Mouse (Mus musculus) activated CD4-positive, CD25-positive, alpha-beta regulatory T cell (primary cell): Measurements from ENCODE around the gene Olfr518. TPM values are rescaled to one million over a fixed set of nuclear protein-coding genes. Genes with fewer than 3 reads are reported as not detected.

Experiments
- polyA plus RNA-seq, 2 experiments: library from polyadenylated mRNA; unstranded; fragments of 100-300 nt; shearing (Covaris generic); gene quantifications; one replicate each; pipeline ENCODE4 v1.2.1; 2017

Gene Olfr518
- polyA plus RNA-seq = under 1 TPM in 1 of 2 experiments, not detected in 1; 0.41 TPM

GRCm38 (mm10) chr7:108884906-108885305, at the start of gene Olfr518:
Gene Olfr518 (minus strand): TSS chr7:108885006.

GRCm38 (mm10) chr7:108933794-108934731, 49.3 kb upstream of the Olfr518 start, which contains the start of gene Eif3f:
Gene Eif3f (plus strand): TSS chr7:108934417.

DNA sequence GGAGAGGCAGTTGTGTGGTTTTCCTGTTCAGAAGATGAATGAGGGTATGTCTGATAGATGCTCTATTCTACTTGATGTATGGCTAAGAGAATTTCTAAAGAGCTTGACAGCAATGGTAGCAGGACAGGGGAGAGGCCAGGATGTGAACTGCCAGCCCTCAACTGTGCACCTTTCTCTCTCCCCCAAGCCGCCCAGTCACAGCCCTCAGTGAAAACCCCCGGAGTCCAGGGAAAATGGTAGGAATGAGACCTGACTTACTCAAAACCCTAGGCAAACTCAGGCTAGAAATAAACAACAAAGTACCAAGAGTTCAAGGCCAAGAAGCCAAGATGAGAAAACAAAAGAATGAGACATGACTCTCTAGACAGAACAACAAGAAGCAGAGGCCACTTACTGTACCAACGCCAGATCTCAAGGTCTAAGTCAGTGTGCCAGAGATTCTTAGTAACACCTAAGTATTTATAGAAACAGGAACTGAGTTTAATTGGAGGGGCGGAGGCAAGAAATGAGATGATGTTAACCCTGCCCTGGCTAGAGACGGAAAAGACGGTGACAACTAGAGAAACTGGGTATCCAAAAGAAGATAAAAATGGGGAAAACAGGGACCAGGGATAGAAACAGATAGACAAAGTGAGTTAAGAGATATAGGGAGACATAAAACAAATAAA, 45.1 kb upstream of the Olfr518 start, which contains the start of gene Nlrp10:
Nlrp10 (minus strand) TSS at position 453 of the 668 bp plus-strand sequence.

DNA sequence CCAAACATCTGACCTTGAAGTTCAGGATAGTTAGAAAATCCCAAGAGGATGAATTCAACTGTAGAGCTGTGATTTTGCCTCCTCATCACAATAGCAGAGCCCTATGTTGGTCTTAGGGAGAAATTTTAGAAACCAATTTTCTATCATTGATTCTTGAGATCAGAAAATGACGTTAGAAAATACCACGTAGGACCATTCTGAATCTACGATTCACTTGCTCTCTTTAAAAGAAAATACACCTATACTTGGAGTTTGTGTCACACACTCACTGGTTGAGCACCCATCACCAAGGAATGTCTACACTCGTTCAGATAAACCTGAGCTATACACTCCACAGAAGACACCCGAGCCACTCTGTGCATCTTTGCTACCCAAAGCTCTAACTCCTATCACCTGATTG, 9.5 kb upstream of the Olfr518 start, which contains the start of gene Olfr519:
Olfr519 (minus strand) TSS at position 101 of the 400 bp plus-strand sequence.

DNA sequence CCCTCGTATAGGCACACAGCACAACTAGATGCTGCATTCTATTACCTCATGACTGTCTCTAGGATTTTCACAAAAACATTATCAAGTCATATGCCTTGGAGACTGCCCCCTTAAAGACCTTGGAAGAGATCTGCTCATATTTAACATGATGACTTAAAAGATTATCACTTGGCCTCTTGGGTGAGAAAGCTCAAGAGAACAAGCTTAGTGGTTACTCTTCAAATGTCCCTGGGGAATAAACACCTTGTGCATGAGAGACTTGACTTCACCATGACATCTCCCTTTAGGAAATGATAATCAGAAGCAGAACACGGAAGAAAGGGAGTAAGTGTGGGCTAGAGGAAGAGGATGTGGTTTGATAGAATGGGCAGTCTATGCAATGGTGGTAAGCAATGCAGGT, 12.5 kb downstream of the Olfr518 start, which contains the start of gene Olfr517:
Olfr517 (minus strand) TSS at position 101 of the 400 bp plus-strand sequence.

GRCm38 (mm10) chr7:108850429-108850828, 34.4 kb downstream of the Olfr518 start, which contains the start of gene Olfr516:
Gene Olfr516 (minus strand): TSS chr7:108850529.

Other genes with a start within 250 kb of the Olfr518 start
- gene Olfr509, start 233.1 kb downstream of the Olfr518 start, polyA plus RNA-seq = not detected
- not detected for gene Olfr510, start 218.6 kb downstream of the Olfr518 start, polyA plus RNA-seq
- gene Olfr512, start 171.7 kb downstream of the Olfr518 start, polyA plus RNA-seq = not detected
- not detected for gene Olfr513, start 134.0 kb downstream of the Olfr518 start, polyA plus RNA-seq
- not detected for gene Olfr514, start 59.0 kb downstream of the Olfr518 start, polyA plus RNA-seq
- gene Olfr516, start 34.5 kb downstream of the Olfr518 start, polyA plus RNA-seq = not detected
- not detected for gene Olfr517, start 12.6 kb downstream of the Olfr518 start, polyA plus RNA-seq
- not detected for gene Olfr519, start 9.4 kb upstream of the Olfr518 start, polyA plus RNA-seq
- not detected for gene Nlrp10, start 45.2 kb upstream of the Olfr518 start, polyA plus RNA-seq
- 100 to 1,000 TPM; 153 to 182 TPM for gene Eif3f, start 49.4 kb upstream of the Olfr518 start, polyA plus RNA-seq
- under 1 TPM; 0.26 to 0.76 TPM for gene Tub, start 65.3 kb upstream of the Olfr518 start, polyA plus RNA-seq
- gene Ric3, start 198.3 kb upstream of the Olfr518 start, polyA plus RNA-seq = under 1 TPM in 1 of 2 experiments, not detected in 1; 0.11 TPM